Mouse (Mus musculus): Measurements from ENCODE around the gene Ipmk.

DNA sequence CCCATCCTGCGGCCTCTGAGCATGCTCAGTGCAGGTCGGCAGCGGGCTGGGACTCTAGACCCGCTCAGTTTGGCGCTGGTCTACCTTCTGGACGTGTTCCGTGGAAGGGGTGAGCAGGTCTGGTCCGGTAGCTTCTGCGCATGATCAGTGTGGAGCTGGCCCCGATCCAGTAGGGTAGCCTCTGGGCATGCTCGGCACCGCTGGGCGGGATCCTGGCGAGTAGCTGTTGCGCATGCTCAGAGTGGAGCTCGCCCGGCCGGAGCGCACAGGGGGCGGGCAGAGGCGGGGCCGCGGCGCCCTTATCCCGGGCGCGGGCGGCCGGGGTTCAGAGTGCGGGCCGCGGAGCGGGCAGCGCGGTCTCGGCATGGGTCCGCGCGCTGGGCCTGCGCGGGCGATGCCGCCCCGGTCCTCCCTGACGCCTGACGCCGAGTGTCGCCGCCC lies at the start of gene Ipmk:
- TF ChIP-seq BHLHE40 (IDR thresholded peaks at IDR 0.05; ENCODE audit: low read depth, low read length) (no peak), MAX (IDR thresholded peaks at IDR 0.05; ENCODE audit: low read length) (no peak), CTCF (conservative IDR thresholded peaks at IDR 0.05 in 1 of 2, IDR thresholded peaks at IDR 0.05 in 1 of 2; ENCODE audit: low read depth in 2 of 2, low read length in 2 of 2) (no peak), RCOR1 (conservative IDR thresholded peaks at IDR 0.05; ENCODE audit: low read depth, low read length) (no peak), NRF1 (IDR thresholded peaks at IDR 0.05; ENCODE audit: low read depth, low read length) (peak; percentile 93)
